Mouse (Mus musculus) hindbrain, embryonic 13.5 days (tissue): ENCODE data around the gene Eno2. TPM values are rescaled to one million over a fixed set of nuclear protein-coding genes. Genes with fewer than 3 reads are reported as not detected.

Experiments
- ATAC-seq: fragments of 200-750 bp; cut with Nextera tagmentation; 2 replicates; pipeline ENCODE4 v1.8.0; 2017; ENCODE audit warnings: moderate TSS enrichment; ENCODE audit not compliant: low FRiP score
- H3K27ac ChIP-seq: fragments of 300-500 bp; sonication (generic); 2 replicates; pipeline ENCODE4 v1.5.1; 2015; ENCODE audit warnings: inconsistent platforms, mild to moderate bottlenecking, moderate library complexity
- H3K27me3 ChIP-seq: fragments of 300-500 bp; sonication (generic); 2 replicates; pipeline ENCODE4 v1.6.1; 2015; ENCODE audit warnings: mild to moderate bottlenecking, inconsistent platforms
- H3K36me3 ChIP-seq: fragments of 300-500 bp; sonication (generic); 2 replicates; pipeline ENCODE4 v1.6.1; 2015; ENCODE audit warnings: mild to moderate bottlenecking, inconsistent platforms
- H3K4me1 ChIP-seq: fragments of 300-500 bp; sonication (generic); replicated peaks from 2 replicates; pipeline ENCODE4 v1.6.1; 2015; ENCODE audit warnings: inconsistent platforms
- H3K4me2 ChIP-seq: fragments of 300-500 bp; sonication (generic); 2 replicates; pipeline ENCODE4 v1.6.1; 2015; ENCODE audit warnings: inconsistent platforms, mild to moderate bottlenecking, moderate library complexity
- H3K4me3 ChIP-seq: fragments of 300-500 bp; sonication (generic); 2 replicates; pipeline ENCODE4 v1.5.1; 2015; ENCODE audit warnings: mild to moderate bottlenecking, inconsistent platforms
- H3K9ac ChIP-seq: fragments of 300-500 bp; sonication (generic); 2 replicates; pipeline ENCODE4 v1.6.1; 2015; ENCODE audit warnings: mild to moderate bottlenecking, inconsistent platforms
- H3K9me3 ChIP-seq: fragments of 300-500 bp; sonication (generic); 2 replicates; pipeline ENCODE4 v1.6.1; 2016; ENCODE audit warnings: inconsistent platforms
- WGBS: fragments of 180-500 bp; shearing (Covaris S2); methylation state at CpG from one replicate; pipeline ENCODE4 v1.1.7; 2015; 5-methylcytosine and 5-hydroxymethylcytosine counted together
- polyA plus RNA-seq: library from polyadenylated mRNA; unstranded; fragments of >200 nt; fragmentation: Nextera tagmentation; extraction: Ambion mirVana; gene quantifications from 2 replicates; pipeline ENCODE4 v1.2.1, GENCODE M21; 2015

Eno2 gene
- polyA plus RNA-seq, 1 experiment from 2014 or later = 58.7 TPM

- no peak overlapping the region for H3K4me2 ChIP-seq
- peaks cover 54% of the 10 kb centered on the region for H3K4me1 ChIP-seq
- H3K4me3 ChIP-seq = no peak overlapping the region
- WGBS = 90% methylated on average over 15 of the region's 15 CpGs
- no peaks in the 10 kb centered on the region for H3K27me3 ChIP-seq
- peaks cover 47% of the 10 kb centered on the region for H3K36me3 ChIP-seq
- H3K9ac ChIP-seq = no peak overlapping the region
- no peak for ATAC-seq
- H3K27ac ChIP-seq = no peak overlapping the region
- no peaks in the 10 kb centered on the region for H3K9me3 ChIP-seq
These were observed 26.5 kb downstream of the Eno2 start for GRCm38 (mm10) chr6:124742839-124743514.

- no peak for ATAC-seq
- Histone ChIP-seq H3K36me3 (peaks cover 36% of the 10 kb centered on the region), H3K27ac (peak overlapping the region; percentile 100), H3K9ac (peak overlapping the region; percentile 96), H3K9me3 (no peaks in the 10 kb centered on the region), H3K4me3 (peak overlapping the region; percentile 70; the same call in 1 of the 2 replicates), H3K4me1 (peaks cover 49% of the 10 kb centered on the region), H3K27me3 (no peaks in the 10 kb centered on the region), H3K4me2 (peak overlapping the region; percentile 73)
- WGBS = 72% methylated on average over 3 of the region's 3 CpGs
These were observed 27.6 kb downstream of the Eno2 start for GRCm38 (mm10) chr6:124741842-124742241.

GRCm38 (mm10) chr6:124740888-124741761 lies 28.3 kb downstream of the Eno2 start, which contains the start of gene Grcc10:
Gene Grcc10 (minus strand): TSS chr6:124741374.
- H3K9me3 ChIP-seq = no peaks in the 10 kb centered on the region
- H3K4me2 ChIP-seq = peak within 1 kb of the TSS; percentile 73
- H3K27me3 ChIP-seq = no peaks in the 10 kb centered on the region
- H3K4me1 ChIP-seq = peaks cover 42% of the 10 kb centered on the region
- peak; percentile 79 for ATAC-seq
- peaks cover 30% of the 10 kb centered on the region for H3K36me3 ChIP-seq
- H3K9ac ChIP-seq = peak within 1 kb of the TSS; percentile 96
- peak within 1 kb of the TSS; percentile 100 for H3K27ac ChIP-seq
- H3K4me3 ChIP-seq = peak within 1 kb of the TSS; percentile 70
- WGBS = under 1% methylated on average over 41 of the region's 41 CpGs

DNA sequence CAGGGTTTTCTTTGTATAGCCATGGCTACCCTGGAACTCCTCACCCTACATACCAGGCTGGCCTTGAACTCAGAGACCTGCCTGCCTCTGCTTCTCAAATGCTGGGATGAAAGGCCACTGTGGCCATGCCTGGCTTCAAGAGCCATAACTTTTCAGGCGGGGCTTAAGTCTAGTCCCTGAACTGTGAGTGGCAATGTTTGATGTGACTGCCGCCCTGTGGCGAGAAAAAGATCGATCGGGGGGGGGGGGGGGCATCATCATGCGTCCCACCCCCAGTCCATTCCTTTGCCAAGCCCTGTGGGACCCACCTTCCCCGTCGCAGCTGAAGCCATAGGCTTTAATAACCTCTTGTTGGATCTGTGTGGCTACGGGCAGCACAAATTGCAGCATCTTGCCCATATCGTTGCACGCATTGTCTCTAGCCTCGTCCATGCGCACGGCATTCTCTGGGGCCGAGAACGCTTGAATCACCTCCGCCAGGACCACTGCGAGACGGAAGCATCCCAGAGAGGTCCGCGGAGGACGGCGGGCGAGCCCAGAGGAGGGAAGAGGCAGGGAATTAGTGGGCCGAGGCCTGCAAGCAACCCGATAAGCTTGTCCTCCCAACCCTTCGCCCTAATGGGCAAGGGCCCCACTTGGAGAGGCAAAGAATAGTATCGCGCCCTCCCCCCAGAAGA lies 29.1 kb downstream of the Eno2 start:
- no peaks in the 10 kb centered on the region for H3K27me3 ChIP-seq

DNA sequence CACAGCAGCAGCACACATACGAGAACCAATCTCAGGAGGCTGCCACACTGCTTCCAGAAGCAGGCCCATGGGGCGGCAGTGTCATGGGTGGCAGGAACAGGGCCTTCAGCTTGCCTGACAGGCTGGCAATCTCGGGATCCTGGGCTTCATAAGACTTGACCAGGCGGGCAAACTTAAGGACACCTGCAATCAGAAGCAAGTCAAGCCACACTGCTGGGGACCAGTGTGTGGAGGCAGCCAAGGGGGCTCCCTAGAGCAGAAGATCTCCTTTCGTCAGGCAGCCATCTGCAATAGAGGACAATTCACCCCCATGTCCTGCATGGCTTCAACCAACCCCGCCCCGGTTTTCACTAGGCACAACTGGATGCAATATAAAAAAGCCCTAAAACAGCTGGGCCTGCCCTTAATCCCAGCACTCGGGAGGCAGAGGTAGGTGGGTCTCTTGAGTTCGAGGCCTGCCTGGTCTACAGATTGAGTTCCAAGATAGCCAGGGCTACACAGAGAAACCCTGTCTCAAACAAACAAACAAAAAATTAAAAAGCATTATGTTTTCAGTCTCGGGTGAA lies 30.2 kb downstream of the Eno2 start:
- Histone ChIP-seq H3K9ac (peak overlapping the region; percentile 58; the same call in 1 of the 2 replicates), H3K4me1 (peaks cover 30% of the 10 kb centered on the region), H3K27ac (peak overlapping the region; percentile 100; the same call in 1 of the 2 replicates), H3K4me3 (peak overlapping the region; percentile 70), H3K36me3 (peaks cover 22% of the 10 kb centered on the region), H3K27me3 (no peaks in the 10 kb centered on the region), H3K4me2 (peak overlapping the region; percentile 73), H3K9me3 (no peaks in the 10 kb centered on the region)
- no peak for ATAC-seq
- 87% methylated on average over 10 of the region's 10 CpGs for WGBS

More for the DNA sequence above, 29.1 kb downstream of the Eno2 start:
- Histone ChIP-seq H3K9ac (peak overlapping the region; percentile 96), H3K9me3 (no peaks in the 10 kb centered on the region), H3K4me2 (peak overlapping the region; percentile 73), H3K27ac (peak overlapping the region; percentile 100), H3K36me3 (peaks cover 30% of the 10 kb centered on the region), H3K4me1 (peaks cover 38% of the 10 kb centered on the region), H3K4me3 (peak overlapping the region; percentile 70)
- WGBS = under 1% methylated on average over 25 of the region's 29 CpGs
- ATAC-seq = peak; percentile 33

DNA sequence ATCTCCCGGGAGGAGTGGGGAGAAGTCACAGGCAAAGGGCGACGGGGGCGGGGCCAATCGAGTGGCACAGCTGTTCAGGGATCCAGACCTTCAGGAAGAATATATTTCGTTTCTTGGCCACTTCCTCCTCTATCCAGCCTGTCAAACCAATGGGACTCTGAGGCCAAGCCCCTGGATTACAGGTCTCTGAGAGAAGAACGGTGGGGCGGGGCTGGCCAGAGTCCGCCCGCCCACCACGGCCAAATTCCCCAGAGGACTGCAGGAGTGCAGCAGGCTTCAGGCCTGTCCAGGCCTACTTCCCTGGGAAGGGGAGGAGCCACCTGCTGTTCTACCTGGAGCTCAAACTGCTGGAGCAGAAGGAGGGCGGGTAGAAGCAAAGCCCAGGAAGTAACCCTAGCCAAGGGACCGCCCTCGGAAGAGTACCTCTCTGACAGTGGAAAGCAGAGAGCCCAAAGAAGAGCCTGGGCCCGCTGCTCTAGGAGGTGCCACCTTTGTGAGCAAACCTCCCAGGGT lies 30.9 kb downstream of the Eno2 start, which contains the start of gene Ptpn6:
TSS of gene Ptpn6 (minus strand) at position 204 of the 513 bp plus-strand sequence.
- Histone ChIP-seq H3K9me3 (no peaks in the 10 kb centered on the region), H3K27me3 (no peaks in the 10 kb centered on the region), H3K4me1 (peaks cover 30% of the 10 kb centered on the region), H3K4me3 (peak within 1 kb of the TSS; percentile 70), H3K36me3 (peaks cover 14% of the 10 kb centered on the region), H3K4me2 (peak within 1 kb of the TSS; percentile 73), H3K27ac (peak within 1 kb of the TSS; percentile 100; the same call in 1 of the 2 replicates), H3K9ac (peak within 1 kb of the TSS; percentile 58)
- no peak for ATAC-seq
- WGBS = 30% methylated on average over 15 of the region's 15 CpGs

GRCm38 (mm10) chr6:124737040-124737439 lies 32.4 kb downstream of the Eno2 start:
- Histone ChIP-seq H3K9ac (no peak overlapping the region), H3K4me1 (peaks cover 28% of the 10 kb centered on the region), H3K9me3 (no peaks in the 10 kb centered on the region), H3K36me3 (no peaks in the 10 kb centered on the region), H3K27me3 (no peaks in the 10 kb centered on the region), H3K4me2 (no peak overlapping the region), H3K4me3 (no peak overlapping the region), H3K27ac (no peak overlapping the region)
- WGBS = 93% methylated on average over 11 of the region's 11 CpGs
- ATAC-seq = no peak

DNA sequence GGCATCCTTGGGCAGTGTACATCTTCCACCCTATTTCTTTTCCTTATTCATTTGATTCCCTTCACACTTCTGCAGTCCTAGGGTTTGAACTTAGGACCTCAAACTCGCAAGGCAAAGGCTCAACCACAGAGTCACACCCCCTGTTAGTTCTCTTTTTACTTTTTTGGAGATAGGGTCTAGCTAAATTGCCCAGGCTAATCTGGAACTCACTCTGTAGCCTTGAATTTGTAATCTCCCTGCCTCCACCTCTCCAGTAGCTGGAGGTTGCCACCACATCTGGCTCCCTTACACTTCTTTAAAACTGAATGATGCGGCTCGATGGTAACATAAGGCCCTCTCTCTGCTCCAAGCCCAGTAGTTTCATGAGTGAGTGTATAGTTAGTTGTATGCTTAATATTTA lies 35.1 kb downstream of the Eno2 start:
- WGBS = 90% methylated on average over 3 of the region's 3 CpGs
- ATAC-seq = no peak
- no peaks in the 10 kb centered on the region for H3K36me3 ChIP-seq

DNA sequence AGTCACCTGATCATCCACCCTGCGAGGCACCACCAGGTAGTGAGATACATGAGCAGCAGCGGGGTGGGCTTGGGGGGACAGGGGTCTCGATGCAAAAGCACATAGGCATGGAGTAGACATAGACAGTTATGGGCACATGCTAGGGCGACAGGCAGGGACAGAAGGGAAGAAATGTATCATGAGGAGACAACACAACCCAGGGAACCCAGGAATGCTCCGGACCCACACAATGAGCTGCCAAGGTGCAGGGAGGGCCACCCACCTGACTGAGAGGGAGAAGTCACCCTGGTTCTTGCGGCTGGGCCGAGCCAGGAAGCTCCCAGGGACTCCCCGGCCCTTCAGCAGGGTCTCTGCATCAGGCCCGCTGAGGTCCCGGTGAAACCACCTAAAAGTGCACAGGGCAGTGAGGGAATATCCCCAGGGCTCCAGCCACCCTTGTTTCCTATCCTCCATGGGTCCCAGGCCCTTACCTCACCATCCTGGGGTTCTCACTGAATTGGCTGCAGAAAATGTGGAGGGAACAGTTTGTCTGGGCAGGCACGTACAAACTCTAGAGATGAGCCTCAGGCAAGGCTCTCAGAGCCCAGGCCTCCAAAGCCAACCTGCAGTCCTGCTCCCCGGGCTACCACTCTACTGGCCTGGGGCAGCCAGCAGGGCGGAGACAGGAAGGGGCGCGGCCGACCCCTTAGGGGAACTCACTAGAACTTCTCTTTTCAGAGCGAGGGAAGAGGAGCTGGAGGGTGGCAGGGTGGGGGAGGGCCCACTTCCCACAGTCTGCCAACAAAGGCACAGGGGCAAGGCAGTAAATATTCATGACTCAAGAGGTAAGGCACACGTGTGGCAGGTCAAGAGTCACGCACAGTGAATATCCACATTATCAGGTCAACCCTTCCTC lies 36.8 kb downstream of the Eno2 start:
- H3K27me3 ChIP-seq = no peaks in the 10 kb centered on the region
- H3K9ac ChIP-seq = peak overlapping the region; percentile 36
- H3K9me3 ChIP-seq = no peaks in the 10 kb centered on the region
- H3K4me1 ChIP-seq = no peaks in the 10 kb centered on the region
- no peak overlapping the region for H3K27ac ChIP-seq
- no peaks in the 10 kb centered on the region for H3K36me3 ChIP-seq
- no peak overlapping the region for H3K4me2 ChIP-seq
- H3K4me3 ChIP-seq = no peak overlapping the region
- WGBS = 57% methylated on average over 19 of the region's 19 CpGs
- ATAC-seq = no peak; the same call in 1 of the 2 replicates

More for the DNA sequence above, 35.1 kb downstream of the Eno2 start:
- Histone ChIP-seq H3K9me3 (no peaks in the 10 kb centered on the region), H3K4me3 (no peak overlapping the region), H3K27me3 (no peaks in the 10 kb centered on the region), H3K4me2 (no peak overlapping the region), H3K4me1 (peaks cover 14% of the 10 kb centered on the region), H3K27ac (no peak overlapping the region), H3K9ac (no peak overlapping the region)

- no peaks in the 10 kb centered on the region for H3K9me3 ChIP-seq
- no peaks in the 10 kb centered on the region for H3K27me3 ChIP-seq
- no peak overlapping the region for H3K9ac ChIP-seq
- WGBS = 84% methylated on average over 7 of the region's 7 CpGs
- no peak overlapping the region for H3K27ac ChIP-seq
- no peak overlapping the region for H3K4me2 ChIP-seq
- no peaks in the 10 kb centered on the region for H3K4me1 ChIP-seq
- no peaks in the 10 kb centered on the region for H3K36me3 ChIP-seq
- ATAC-seq = no peak
- H3K4me3 ChIP-seq = no peak overlapping the region
These were observed 38.4 kb downstream of the Eno2 start for GRCm38 (mm10) chr6:124731038-124731437.
